Mouse (Mus musculus): Measurements from ENCODE around the gene Olfr342.

Olfr342 gene

DNA sequence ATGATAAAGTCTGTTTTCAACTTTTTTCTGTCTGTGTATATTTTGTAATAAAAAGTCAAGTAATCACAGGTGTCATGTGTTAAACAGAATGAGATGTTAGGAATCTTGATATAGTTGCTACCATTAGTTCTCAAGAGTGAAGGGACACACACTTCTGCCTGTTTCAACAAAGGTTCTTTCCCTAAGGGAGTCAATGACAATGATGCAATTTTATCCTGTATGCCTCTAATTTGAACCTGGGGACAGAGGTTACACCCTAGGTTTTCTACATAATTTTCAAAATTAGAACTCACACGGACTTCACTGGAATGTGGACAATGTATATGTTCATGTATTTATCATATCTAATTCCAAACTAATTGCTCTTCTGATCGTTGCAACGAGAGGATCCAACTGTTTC is at the start of gene Olfr342:
TSS of gene Olfr342 (plus strand) at position 301 of the 400 bp plus-strand sequence.
- no peak for DNase-seq (ENCODE audit: low spot score in 2 of 2)

DNA sequence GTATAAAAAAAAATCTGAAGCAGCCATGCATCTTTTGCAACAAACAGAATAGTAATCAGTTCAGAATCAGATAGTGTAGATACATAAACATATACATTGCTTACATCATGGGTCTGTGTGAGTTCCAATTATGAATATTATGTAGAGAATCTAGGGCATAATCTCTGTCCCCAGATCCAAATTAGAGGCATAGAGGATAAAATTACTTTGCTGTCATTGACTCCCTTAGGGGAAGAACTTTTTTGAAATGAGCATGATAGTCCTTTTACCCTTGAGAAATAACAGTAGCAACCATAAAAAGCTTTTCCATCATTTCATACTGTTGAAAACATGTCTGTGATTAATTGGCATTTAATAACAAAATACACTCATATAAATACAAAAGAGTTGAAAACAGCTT is 42.4 kb upstream of the Olfr342 start, which contains the start of gene Olfr341:
TSS of gene Olfr341 (minus strand) at position 101 of the 400 bp plus-strand sequence.
- no peak for DNase-seq (ENCODE audit: low spot score in 2 of 2)

DNA sequence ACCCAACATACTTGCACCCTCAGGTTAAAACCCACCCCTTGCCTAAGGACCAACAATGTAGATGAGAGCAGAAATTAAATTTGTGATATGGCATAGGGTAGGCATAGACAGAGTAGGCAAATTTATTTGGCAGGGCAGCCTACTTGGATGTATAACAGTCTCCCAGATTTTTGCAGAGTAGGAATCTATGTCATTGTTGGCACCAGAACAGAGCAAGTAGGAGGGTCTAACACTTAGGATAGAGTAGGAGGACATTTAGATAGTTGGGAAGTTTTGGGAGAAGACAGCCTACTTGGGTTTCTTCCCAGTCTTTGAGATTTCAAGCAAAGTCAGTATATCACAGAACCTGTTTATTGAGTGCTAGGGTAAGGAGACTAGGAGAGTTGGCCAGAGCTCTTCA is 40.4 kb downstream of the Olfr342 start:
- no peak for DNase-seq (ENCODE audit: low spot score in 2 of 2)

DNA sequence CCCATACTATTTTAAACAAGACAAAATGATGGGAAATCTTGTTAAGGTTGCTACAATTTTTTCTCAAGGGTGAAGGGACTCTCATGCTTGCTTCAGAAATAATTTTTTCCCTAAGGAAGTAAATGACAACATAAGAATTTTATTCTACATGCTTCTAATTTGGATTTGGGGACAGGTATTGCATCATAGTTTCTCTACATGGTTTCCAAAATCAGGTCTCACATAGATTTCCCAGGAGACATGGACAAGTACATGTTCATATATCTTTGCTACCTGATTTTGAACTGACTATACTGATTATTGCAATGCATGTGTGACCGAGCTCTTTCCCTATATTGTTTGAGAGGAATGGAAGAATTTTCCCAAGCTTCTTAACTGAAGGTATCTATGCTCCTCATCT is 41.6 kb downstream of the Olfr342 start, which contains the start of gene Olfr344:
TSS of gene Olfr344 (plus strand) at position 301 of the 400 bp plus-strand sequence.
- DNase-seq (ENCODE audit: low spot score in 2 of 2), result no peak

DNA sequence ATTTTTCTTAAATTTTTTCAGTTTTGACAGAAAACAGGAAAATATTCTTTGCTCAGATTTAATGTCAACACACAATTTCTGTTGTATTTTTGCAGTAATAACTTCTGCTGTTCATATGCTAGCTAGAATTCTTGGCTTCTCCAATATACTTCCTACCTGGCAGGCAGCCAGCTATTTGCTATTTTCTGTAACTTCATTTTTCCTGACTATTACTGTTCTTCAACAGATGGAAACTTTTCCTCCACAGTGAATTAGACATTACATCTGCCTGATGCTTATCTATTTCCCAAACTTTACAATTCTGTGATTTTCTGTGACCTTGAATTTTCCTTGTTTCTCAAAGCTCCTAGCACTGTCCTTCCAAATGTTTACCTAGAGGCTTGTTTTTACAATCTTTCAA is 42.2 kb downstream of the Olfr342 start:
- no peak for DNase-seq (ENCODE audit: low spot score in 2 of 2)

DNA sequence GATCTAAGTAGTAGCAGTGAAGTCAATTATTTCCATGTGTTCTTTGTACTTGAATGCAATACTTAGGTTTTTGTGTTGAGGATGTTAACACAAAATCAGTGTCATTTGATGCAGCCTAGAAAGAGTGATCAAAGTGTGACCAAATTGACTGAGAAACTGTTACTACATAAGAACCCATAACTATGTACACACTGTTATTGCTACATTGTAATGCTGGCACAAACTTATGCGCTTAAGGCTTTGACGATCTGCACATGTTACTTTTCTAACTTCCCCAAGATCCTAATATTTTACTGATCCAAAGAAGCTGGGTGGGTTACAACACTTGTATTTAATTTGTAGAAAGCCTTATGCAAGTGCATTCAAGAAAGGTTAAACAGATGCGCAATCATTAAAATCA is 43.0 kb downstream of the Olfr342 start:
- no peak for DNase-seq (ENCODE audit: low spot score in 2 of 2)

Data from spleen, postnatal 10 days (tissue).